Mouse (Mus musculus) bone marrow macrophage, adult 2 months (primary cell): ENCODE measurements around the gene Dclk3.

ENCODE experiments used
- CTCF ChIP-seq: IDR thresholded peaks from 2 replicates; pipeline ENCODE4 v1.5.1; 2012; ENCODE audit warnings: low read depth, mild to moderate bottlenecking, low read length, moderate library complexity
- POLR2A ChIP-seq: IDR thresholded peaks from 2 replicates; pipeline ENCODE4 v1.6.1; 2012; ENCODE audit warnings: mild to moderate bottlenecking, low read depth, low read length, borderline replicate concordance

DNA sequence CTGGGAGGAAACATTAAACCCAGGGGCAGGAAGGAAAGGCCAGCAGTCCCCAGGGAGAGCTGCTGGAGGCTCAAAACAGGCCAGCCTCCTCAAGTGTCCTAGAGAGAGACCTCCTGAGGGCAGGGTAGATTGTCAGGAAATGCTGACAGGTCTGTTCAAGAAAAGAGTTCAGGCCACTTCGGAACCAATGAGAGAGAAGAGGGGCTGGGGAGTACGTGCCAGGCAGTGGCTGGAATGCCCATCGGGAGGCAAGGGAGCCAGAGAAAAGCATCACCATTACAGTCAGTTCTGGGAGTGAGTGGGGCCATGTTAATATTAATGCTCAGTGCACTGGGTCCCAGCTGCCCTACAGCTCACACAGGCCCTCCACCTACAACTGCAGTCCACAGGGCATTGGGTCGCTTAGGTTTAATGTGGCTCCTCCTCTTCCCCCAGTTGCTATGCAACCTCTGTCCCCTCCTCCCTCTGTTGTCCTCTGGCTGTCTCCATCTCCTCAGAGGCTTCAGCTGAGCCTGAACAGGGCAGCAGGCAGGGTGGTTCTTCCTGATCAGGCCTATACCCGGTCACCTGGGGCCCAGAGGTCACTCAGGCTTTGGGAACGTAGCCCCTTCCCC, 21.4 kb downstream of the Dclk3 start:
- TF ChIP-seq POLR2A = no peak
- TF ChIP-seq CTCF = no peak
